Mouse (Mus musculus) ES-E14 (cell line): Measurements from ENCODE around the gene Fkbpl.

Source experiments
- HCFC1 ChIP-seq: IDR thresholded peaks from 2 replicates; pipeline ENCODE4 v1.6.1; 2012; ENCODE audit warnings: low read length, inconsistent platforms, borderline replicate concordance; ENCODE audit not compliant: insufficient read depth
- MAFK ChIP-seq: IDR thresholded peaks from 2 replicates; pipeline ENCODE4 v1.6.1; 2014; ENCODE audit warnings: mild to moderate bottlenecking, low read depth, low read length, inconsistent platforms; ENCODE audit not compliant: insufficient read depth
- ZC3H11A ChIP-seq: IDR thresholded peaks from 2 replicates; pipeline ENCODE4 v1.6.1; 2012; ENCODE audit warnings: low read depth, mild to moderate bottlenecking, inconsistent platforms, low read length, borderline replicate concordance
- ZNF384 ChIP-seq: IDR thresholded peaks from 2 replicates; pipeline ENCODE4 v1.6.1; 2012; ENCODE audit warnings: low read depth, low read length, inconsistent platforms

DNA sequence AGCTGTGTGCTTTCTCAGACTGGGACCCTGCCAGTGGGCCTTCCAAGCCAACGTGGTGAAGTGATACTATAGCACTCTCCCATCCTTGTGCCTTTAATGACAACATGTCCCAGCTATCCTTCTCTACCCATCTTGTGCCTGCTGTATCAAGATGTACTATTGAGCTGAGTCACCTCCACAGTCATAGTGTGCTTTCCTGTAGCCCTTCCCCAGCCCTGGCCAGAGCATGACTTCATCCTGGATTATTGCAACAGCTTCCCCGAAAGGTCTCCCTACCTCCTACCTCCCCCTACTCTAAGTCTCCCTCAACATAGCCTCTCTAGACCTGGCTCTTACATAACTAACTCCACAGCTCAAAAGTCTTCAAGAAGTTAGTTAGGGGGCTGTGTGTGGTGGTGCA is 8.9 kb upstream of the Fkbpl start:
- no peak for TF ChIP-seq MAFK
- TF ChIP-seq ZC3H11A = no peak
- no peak for TF ChIP-seq ZNF384
- TF ChIP-seq HCFC1 = no peak
